Mouse (Mus musculus) central nervous system, embryonic 11.5 days (tissue): ENCODE results near the gene Arhgef39. TPM values are rescaled to one million over a fixed set of nuclear protein-coding genes. Genes with fewer than 3 reads are reported as not detected.

ENCODE experiments used
- polyA plus RNA-seq: library from polyadenylated mRNA; depleted of rRNA; stranded (reverse); fragments of >200 nt; gene quantifications from 2 replicates; pipeline ENCODE4 v1.2.3, GENCODE M21; 2012; rRNA removed

Gene Arhgef39
- 41.5 and 64.0 TPM in 2 replicates for polyA plus RNA-seq

GRCm38 (mm10) chr4:43499407-43500333 is at the start of gene Arhgef39:
Gene Arhgef39 (minus strand): TSS chr4:43499695.

DNA sequence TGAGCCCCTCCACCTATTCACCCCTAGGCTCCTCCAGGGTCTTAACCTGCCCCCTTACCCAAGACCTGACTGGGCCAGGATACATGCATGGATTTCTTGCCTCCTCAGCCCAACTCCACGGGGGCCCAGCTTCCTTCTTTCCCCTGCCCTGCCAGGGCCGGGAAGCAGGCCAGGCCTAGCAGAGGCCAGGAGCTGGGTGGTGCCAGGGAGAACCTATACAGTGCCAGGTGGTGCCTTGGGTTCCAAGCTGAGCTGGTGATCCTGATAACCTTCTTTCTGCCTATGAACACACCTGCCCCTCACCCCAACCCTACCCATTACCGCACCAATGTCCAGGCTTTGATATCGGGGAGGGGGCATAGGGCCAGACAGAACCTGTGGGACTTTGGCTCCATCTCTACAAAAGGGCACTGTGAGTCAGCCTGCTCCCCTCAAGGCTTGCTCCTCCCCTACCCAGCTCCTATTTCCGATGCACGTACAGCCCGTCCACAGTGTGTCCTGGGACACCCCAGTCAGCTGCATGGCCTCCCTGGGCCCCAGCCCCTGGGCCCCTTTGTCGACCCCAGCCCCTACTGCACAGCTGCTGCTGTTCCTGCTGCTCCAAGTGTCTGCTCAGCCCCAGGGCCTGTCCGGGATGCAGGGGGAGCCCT is 7.2 kb upstream of the Arhgef39 start, which contains the start of gene Car9:
Gene Car9 (plus strand): TSS at position 431 of the 650 bp plus-strand sequence.

DNA sequence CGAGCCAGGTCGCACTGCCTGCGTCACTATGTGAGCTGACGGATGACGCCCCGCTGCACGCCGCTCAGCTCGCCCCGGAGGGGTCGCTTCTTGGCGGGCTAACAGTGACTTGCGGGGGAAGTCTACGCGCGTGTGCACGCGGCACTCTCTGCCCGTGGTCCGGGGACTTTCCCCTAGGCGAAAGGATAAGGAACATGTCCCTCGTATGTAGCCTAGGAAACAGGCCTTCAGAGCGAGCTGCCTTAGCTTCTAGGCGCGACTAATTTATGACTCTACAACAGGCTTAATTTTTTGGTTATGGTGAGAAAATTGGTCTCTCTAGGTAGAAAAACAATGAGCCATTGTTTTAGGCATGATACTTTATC is 6.7 kb downstream of the Arhgef39 start, which contains the start of gene Ccdc107:
Gene Ccdc107 (plus strand): TSS at position 80 of the 365 bp plus-strand sequence.

GRCm38 (mm10) chr4:43483535-43484091 is 15.9 kb downstream of the Arhgef39 start, which contains the start of gene Sit1:
Gene Sit1 (minus strand): TSS chr4:43483734.

DNA sequence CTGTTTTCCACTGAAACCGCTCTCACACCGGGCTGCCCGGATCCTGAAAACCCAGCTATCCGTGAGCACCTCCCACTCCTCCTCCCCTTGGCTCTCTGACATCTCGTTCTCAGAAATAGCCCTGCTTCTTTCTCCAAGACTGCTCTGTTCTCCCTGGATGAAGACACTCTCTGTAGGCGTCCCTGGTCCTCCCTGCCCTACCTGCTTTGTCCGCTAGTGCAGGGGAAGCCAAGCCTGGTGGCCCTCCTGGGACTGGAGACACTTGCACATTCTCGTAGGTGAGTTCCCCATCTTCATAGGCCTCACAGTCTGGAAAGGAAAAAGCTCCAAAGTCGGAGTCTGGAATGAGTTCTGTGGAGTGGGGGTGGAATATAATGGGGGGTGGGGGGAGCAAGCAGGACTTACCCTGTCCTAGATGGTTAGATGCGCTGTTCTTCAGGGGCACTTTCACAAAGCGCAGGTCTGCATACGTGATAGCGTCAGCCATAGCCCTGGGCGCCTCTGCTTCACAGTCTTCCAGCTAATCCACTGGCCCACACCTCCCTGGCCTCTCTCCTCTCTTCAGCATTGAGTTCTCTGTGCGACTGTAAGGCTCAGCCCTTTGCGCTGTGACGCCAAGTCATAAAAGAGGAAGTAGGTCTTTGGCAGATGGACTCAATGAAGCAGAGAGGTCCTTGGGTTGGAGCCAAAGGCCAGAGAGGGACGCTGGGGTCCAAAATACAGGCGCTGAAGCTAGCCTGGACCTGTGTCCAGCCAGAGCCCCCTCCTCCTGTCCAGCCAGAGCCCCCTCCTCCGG is 45.3 kb downstream of the Arhgef39 start, which contains the start of gene Cd72:
Gene Cd72 (minus strand): TSS at position 588 of the 796 bp plus-strand sequence.

Other genes starting within 250 kb of the Arhgef39 start
- gene Atp8b5, start 232.5 kb downstream of the Arhgef39 start, polyA plus RNA-seq, result 0.83 and 0.85 TPM in 2 replicates
- gene Rusc2, start 117.7 kb downstream of the Arhgef39 start, polyA plus RNA-seq, result 19.6 and 21.4 TPM in 2 replicates
- 0.46 and 0.47 TPM in 2 replicates for gene Fam166b, start 70.6 kb downstream of the Arhgef39 start, polyA plus RNA-seq
- gene Tesk1, start 57.8 kb downstream of the Arhgef39 start, polyA plus RNA-seq, result 43.3 and 45.3 TPM in 2 replicates
- 0.35 and 0.38 TPM in 2 replicates for gene Cd72, start 45.1 kb downstream of the Arhgef39 start, polyA plus RNA-seq
- not detected in 2 replicates for gene Sit1, start 16.0 kb downstream of the Arhgef39 start, polyA plus RNA-seq
- 46.4 and 49.4 TPM in 2 replicates for gene Ccdc107, start 6.8 kb downstream of the Arhgef39 start, polyA plus RNA-seq
- 0.37 and 1.3 TPM in 2 replicates for gene Car9, start 7.3 kb upstream of the Arhgef39 start, polyA plus RNA-seq
- 83.2 and 109 TPM in 2 replicates for gene Tpm2, start 24.1 kb upstream of the Arhgef39 start, polyA plus RNA-seq
- 34.6 and 40.8 TPM in 2 replicates for gene Creb3, start 62.6 kb upstream of the Arhgef39 start, polyA plus RNA-seq
- gene Tln1, start 63.0 kb upstream of the Arhgef39 start, polyA plus RNA-seq, result 52.5 and 57.8 TPM in 2 replicates
- gene Rgp1, start 79.0 kb upstream of the Arhgef39 start, polyA plus RNA-seq, result 42.0 and 62.0 TPM in 2 replicates
- gene Gba2, start 79.2 kb upstream of the Arhgef39 start, polyA plus RNA-seq, result 47.6 and 49.0 TPM in 2 replicates
- gene Msmp, start 84.8 kb upstream of the Arhgef39 start, polyA plus RNA-seq, result 0.10 and 0.17 TPM in 2 replicates
- 45.5 and 61.8 TPM in 2 replicates for gene Npr2, start 132.2 kb upstream of the Arhgef39 start, polyA plus RNA-seq
- gene Spag8, start 153.9 kb upstream of the Arhgef39 start, polyA plus RNA-seq, result 2.9 and 3.2 TPM in 2 replicates
- gene Hint2, start 156.8 kb upstream of the Arhgef39 start, polyA plus RNA-seq, result 53.7 and 54.7 TPM in 2 replicates
- gene Tmem8b, start 169.3 kb upstream of the Arhgef39 start, polyA plus RNA-seq, result 13.2 and 15.3 TPM in 2 replicates
- 0.21 and 0.22 TPM in 2 replicates for gene Fam221b, start 169.4 kb upstream of the Arhgef39 start, polyA plus RNA-seq
- not detected in 2 replicates for gene Olfr70, start 201.1 kb upstream of the Arhgef39 start, polyA plus RNA-seq
- gene Olfr71, start 210.6 kb upstream of the Arhgef39 start, polyA plus RNA-seq, result not detected in 2 replicates
- gene Hrct1, start 227.5 kb upstream of the Arhgef39 start, polyA plus RNA-seq, result 0.16 and 0.17 TPM in 2 replicates
- 0.02 and 0.06 TPM in 2 replicates for gene Spaar, start 230.3 kb upstream of the Arhgef39 start, polyA plus RNA-seq